Mouse (Mus musculus) erythroblast, adult 5-6 weeks (primary cell): ENCODE measurements around the gene Rnf32. TPM values are rescaled to one million over a fixed set of nuclear protein-coding genes. Genes with fewer than 3 reads are reported as not detected.

ENCODE experiments used
- ATAC-seq: replicated peaks from 2 replicates; pipeline ENCODE4 v1.8.0; 2016; ENCODE audit warnings: moderate number of reproducible peaks, mild to moderate bottlenecking, moderate TSS enrichment, inconsistent platforms; ENCODE audit not compliant: poor library complexity, low FRiP score, severe bottlenecking
- total RNA-seq, 2 experiments: library from RNA; stranded (forward) in 1 of 2; stranded (reverse) in 1 of 2; fragments of 150-400 nt in 1 of 2; fragments of 200-764, 138-1000 nt in 1 of 2; gene quantifications; 2 replicates each; pipeline versions ENCODE4 v1.2.3 to v1.2.4; 2015 to 2017; ENCODE audit warnings: low replicate concordance in 2 of 2

Gene Rnf32
- total RNA-seq (2015; ENCODE audit: low replicate concordance) = not detected in 2 replicates
- total RNA-seq (2017; ENCODE audit: low replicate concordance) = not detected in 2 replicates

DNA sequence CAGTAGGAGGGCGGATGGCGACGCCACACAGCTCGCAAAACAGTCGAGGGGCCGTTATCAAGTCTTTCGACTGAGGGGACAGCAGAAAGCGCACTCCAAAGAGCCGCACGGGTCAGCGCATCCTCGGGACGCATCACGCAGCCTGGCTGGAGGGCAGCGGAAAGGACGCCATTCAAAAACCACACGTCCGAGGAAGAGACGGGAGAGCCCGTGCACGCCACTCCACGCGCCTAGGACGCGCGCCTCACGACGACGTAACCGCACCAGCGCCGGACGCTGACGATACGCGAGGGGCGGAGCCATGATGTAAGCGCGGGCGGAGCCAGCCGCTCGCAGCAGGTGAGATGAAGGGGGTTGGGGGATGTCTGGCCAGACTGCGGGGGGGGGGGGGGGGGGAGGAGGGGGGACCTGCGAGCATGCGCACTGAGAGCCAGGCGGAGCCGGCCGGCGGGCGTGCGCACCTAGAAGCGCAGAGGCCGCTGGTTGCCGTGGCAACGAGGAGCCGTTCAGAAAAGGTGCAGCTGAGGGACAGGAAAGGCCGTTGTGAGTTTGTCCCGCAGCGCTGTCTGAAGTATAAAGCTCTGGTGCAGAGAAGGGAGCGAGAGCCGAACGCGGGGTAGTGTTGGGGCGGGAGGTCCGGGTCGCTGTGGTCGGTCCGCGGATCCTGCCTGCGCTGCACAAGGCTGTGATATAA, at the start of gene Rnf32:
Gene Rnf32 (plus strand): TSS at position 423 of the 694 bp plus-strand sequence.
- ATAC-seq = no peak

DNA sequence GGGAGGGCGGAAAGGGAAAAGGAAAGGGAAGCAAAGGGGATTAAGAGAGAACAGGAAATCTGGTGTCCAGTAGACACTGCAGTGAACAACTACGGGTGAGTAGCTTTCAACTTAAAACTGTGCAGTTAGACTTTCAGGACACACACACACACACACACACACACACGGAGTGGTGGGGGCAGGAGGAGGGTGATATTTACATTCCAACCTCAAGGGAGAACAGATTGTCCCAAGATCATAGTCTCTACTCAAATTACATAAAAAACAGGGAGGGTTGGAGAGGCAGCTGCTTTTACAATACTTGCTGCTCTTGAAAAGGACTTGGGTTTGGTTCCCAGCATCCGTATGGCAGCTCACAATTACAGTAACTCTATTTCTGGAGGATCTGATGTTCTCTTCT, 45.6 kb upstream of the Rnf32 start:
- no peak for ATAC-seq

DNA sequence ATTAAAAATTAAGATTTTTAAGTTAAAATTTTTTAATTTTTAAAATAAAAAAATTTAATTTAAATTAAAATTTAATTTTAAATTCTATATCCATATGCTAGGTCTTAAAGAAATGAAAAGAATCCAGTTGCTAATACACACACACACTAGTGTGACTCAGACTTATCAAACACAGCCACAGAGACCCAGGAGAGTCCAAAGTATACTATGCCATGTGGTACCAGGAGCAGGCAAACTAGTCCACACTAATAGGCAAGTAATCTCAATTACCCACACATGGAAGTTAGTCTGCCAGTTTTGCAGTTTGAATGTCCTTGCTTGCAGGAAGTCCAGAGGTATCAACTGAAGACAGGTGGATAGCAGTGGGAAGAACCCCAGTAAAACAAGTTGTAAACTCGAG, 35.9 kb upstream of the Rnf32 start:
- ATAC-seq = no peak

DNA sequence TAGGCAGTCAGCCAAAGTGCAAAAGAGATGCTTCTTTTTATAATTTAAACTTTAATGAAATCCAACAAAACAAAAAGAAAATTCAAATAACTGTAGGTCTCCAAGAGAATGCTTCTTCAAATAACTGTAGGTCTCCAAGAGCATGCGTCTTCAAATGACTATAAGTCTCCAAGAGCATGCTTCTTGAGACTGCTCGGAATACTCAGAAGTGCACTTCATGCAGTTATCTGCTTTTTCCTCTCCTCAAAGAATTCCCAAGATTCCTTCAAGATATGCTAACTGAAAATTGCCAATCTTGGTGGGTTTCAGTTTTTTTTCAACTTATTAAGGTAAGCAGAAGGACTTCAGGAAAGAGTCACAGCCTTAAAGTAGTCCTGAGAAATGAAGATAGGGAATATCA, 28.8 kb upstream of the Rnf32 start:
- no peak for ATAC-seq

DNA sequence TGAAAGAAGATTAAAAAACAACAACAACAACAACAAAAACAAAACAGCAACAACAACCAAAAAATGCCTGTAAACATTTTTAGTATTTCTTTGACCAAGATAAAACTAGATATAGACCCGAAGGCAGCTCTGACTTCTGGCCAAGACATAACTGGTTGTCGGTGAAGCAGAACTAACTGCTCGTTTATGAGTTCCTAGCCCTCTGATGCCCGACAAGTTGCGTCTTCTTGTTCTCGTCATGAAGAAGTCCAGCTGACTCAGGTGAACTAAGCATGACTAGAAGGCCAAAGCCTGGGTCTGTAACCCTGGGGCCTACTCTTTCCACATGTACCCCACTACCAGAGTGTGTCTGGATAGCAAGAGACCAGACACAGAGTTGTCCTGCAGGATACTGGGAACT, 25.6 kb upstream of the Rnf32 start:
- ATAC-seq = no peak

DNA sequence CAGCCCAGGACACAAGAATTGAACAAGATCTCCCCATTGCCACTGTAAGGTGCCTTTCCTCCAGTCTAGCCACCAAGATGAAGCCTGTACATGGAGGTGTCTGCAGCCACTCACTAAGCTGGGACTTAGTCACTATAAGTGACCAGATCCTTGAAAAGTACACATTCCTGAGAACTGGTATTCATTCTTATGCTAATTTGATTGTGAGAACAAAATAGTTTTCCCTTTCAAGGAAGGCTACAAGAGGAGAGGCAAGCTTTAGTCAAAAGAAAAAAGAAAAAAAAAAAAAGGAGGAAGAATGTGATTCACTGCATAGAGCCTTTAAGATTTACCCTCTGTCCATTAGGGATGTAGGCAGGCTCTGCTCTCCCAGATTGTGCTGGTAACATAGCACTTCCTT, 24.6 kb upstream of the Rnf32 start:
- ATAC-seq = no peak

DNA sequence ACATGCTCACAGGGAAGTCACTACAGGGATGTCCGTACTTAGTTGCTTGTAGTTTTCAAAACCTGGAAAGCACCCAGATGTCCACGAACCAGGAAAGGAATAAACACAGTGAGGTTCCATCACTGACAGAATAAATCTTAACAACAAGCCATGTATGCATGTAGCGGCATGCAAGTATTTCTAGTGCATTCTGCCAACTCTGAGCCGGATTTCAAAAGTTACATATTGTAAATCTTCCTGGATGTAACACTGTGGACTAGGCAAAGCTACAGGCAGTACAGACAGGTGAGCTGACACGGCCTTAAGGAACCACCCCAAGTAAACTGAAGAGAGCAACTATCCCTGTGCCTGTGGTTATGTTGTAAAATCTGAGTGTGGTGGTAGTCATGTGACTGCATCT, 9.0 kb upstream of the Rnf32 start:
- ATAC-seq = no peak

DNA sequence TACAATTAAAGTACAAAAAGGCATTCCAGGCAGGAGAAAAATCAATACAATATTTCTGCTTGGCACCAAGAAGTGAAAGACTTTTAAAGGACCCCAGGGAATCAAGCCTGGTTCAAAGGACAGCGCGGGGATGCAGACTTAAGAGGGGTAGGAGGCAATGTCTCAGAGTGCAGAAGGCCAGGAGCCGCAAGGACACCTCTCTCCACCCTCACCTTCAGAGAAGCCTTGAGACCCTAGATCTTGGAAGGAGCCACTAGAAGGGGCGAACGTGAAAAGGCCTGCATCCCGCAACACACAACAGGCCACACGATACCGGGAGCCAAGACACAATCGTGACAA, 592 bp upstream of the Rnf32 start:
- ATAC-seq = no peak

DNA sequence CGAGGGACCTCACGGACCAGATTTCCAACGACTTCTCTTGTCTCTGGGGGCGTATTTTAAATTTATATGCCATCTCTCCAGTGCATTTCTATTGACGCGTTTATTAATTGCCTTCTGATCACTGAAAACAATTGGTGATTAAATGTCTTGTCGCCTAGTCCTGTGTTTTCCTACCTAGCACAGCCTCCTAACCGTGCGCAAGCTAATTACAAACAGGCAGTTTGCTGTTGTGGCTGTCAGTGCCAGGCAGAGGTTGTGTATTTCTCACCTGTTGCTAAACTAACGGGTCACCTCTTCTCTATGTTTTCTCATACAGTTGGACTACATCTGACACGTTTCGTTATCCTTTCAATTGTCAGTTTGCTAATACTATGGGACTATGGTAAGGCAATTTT, 469 bp downstream of the Rnf32 start:
- no peak for ATAC-seq

DNA sequence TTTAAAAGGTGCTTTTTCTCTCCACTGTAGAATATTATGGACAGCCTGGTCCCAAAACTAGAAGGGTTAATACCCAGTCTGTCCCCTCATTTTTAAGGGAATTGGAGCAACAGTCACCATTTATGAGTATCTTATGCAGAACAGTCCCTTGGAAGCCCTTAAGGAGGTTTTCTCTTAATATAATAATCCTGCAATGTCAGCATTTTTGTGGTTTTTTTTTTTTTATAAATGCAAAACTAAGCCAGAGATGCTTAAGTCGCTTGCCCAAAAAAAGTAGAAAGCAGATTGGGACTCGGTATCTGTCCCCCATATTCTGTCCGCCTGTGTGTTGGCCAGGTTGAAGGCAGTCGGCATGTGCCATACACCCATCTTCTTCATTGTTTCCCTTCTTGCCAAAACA, 1.4 kb downstream of the Rnf32 start:
- no peak for ATAC-seq

DNA sequence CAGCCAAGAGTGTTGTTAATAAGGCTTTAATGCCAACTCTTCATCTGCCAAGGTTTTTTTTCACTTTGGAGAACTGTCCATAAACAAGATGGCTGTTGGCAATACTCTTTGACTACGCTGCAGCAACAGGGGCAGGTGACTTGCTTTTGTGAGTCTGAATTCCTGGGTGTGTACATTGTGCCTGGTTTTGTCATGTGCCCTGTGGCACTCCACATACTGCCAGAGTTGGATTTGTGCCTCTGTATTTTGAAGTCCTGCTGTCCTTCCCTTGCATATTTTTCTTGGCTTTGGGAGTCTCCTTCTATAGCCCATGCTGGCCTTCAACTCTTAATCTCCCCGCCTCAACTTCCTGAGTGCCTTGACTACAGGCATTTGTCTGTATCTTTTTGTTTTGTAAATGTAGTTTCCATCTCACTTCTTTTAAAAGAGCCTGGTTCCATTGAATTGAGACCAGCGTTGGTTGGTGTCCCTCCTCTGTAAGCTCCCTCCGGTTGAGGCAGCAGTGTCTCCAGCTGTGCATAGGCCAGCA, 3.2 kb downstream of the Rnf32 start:
- ATAC-seq = no peak

DNA sequence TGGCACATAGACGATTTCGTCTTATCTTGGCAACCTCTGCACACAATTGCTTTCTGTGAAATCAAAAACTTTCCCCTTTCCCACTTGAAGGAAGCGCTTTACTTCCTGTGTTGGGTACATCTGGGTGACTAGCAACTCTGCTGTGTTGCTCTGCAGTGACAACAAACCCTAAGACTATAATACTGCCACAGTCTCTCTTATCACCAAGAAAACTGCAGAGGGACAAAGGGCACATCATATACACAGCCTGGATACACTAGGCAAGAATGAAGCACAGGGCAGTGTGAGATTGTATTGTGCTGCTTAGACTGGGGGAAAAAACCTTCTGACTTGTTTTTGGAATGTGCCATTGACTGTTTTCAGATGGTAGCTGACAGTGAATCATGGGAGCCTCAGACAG, 4.1 kb downstream of the Rnf32 start:
- ATAC-seq = no peak

DNA sequence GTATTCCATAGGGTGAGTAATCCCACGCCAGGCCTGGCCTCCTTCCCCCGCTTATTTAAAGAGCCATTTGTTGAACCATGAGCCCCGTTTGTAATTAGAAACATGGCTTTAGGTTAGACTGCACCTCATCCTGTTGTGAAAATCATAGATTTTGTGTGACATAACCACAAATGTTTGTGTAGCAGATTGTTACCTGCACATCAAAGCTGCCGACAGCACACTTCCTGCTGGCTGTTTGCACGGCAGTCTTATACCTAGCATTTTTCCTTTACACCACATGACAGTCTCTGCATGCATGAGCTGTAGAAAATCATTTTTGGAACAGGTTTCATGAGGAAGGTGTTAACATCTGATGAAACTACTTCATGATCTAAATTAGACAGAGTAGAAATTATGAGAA, 9.9 kb downstream of the Rnf32 start:
- no peak for ATAC-seq

DNA sequence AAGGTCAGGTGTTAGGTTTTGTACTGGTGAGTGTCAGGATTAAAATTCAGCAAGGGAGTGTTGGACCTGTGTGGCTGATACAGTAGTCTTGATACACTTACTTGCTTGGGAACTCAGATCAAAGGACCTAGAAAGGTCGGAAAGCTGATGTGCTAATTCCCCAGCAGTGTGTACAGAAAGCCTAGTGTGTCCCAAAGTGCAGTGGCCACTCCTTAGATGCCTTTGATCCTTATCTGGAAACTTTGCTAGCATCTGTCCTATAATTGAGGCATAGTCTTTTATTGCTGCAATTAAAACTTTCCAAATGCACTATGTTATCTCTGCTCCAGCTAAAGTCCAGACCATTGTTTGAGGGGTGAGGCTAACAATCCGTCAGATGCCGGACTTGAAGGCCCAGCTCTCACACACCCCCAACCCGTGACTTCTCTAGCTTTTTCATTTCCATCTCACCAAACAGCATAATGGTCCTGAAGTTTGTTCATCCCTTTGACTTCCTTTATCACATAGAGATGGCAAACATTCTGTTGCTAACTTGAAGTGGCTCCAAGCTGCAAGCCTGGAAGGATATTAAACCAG, 16.3 kb downstream of the Rnf32 start:
- no peak for ATAC-seq

DNA sequence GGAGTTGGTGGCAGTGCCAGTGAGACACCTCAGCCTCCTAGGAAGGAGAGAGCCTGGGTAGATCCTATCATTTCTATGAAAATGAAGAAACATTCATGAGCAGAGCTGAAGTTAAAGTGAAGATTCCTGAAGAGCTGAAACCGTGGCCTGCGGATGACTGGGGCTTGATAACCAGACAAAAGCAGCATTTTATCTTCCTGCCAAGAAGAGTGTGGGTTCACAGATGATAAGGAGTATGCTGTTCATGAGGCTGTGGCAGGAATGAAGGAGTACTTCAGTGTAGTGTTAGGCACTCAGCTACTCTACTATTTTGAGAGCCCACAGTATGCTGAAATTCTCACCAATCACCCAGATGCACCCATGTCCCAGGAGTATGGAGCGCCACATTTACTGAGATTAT, 22.2 kb downstream of the Rnf32 start:
- ATAC-seq = no peak

DNA sequence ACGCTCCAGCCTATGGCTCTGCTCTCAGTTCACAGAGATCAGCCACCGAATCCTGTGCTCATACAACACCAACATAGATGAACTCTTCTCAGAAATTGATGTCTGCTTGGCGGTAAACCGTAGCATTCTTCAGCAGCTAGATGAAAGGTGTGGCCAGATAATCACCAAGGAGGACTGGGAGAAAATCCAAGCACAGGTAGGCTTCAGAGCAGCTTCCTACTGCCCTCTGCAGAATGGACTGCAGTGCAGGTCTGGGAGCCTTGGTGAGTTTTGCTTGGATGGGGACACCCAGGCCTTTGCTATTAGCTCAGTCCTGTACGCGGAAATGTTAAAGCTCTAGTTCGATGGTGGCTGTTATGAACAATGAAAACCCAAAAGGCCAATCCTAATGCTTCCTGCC, 28.3 kb downstream of the Rnf32 start:
- no peak for ATAC-seq

DNA sequence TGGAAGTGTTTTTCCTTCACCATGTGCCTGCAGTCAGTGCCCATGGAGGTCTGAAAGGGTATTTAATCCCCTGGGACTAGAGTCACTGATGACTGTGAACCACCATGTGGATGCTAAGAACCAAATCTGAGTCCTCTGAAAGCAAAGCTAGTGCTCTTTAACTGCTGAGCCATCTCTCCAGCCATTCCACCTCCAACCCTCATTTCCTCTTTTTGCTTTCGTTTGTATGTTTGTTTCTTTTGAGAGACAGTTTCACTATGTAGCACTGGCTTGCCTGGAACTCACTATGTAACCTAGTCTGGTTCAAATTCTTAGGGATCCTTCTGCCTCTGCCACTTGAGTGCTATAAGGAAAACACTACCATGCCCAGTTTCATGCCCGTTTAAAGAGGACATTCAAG, 34.7 kb downstream of the Rnf32 start:
- ATAC-seq = no peak

DNA sequence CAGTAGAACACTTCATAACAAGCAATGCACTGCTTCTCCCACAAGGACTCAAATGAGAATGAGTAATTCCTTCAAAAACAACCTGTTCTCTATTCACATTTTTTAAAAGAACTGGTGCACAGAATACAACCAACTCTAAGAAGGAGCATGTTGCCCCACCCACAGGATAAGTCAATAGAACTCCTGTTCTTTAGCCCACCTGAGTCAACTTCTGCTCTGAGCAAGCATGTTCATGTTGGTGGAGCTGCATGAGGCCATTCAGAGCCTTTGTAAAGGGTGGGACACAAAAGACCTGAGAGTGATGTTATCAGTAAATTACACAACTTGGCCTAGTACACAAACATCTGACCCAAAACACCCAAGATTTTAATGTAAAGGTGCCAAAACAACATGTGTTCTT, 42.6 kb downstream of the Rnf32 start:
- ATAC-seq = no peak

DNA sequence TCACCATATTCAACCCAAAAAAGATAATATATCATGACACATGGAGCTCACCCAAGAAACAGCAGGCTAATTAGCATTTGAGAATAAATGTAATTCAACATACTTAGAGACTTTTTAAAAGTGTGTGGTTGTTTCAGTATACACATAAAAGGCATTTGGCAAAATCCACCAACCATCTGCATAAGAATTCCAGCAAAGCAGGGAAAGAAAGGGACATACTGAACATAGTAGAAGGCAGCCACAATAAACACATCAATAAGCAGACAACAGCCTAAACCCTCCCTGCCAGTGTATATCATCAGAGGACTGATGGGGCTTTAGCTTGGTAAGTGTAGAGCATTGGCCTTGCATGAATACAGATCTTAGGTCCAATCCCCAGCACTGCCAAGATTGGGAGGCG, 49.0 kb downstream of the Rnf32 start:
- no peak for ATAC-seq

DNA sequence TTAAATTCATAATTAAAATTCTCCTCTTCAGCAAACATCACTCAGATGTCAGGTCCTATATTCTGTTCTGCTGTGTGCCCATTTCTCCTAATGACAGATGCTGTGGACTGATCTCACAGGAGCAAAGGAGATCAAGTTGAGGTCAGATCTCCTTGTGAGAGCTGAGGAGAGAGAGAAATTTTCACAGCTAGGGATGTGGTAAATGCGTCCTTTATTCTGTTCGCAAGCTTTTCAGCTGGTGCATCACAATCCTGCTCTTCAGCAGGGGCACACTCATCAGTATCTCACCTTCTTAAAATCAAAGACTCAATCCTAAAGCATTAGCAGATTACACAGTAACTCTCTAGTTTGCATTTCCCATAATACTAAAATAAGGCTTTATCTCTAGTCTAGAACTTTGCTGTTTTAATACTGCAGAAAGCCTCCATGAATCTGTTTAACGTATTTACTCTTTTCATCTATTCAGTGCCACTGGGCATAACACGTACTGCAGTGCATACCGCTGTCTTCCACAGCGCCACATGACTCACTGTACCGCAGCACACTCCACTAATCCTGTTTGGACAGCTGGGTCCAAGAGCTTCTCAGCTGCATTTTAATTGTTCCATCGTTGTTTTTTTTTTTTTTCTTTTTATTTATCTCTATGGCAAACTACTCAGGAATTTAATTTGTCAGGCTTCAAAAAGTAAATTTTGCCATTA, 55.2 kb downstream of the Rnf32 start:
- no peak for ATAC-seq

DNA sequence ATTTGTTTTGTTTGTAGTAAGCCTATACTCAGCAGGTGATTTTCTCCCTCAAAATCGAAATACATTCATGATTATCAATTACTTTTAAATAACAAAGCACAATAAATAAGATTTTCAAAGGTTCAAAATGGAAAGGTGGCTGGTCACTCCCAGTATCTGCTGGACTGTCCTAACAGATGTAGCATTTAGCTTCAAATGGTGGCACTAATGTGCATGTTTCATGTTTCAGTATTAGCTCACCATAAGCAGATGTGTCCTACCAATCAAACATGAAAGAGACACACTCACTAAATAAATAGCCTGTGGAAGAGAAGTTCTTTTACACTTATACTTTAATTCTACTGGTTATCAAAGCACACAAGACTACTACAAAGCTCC, 55.7 kb downstream of the Rnf32 start:
- ATAC-seq = no peak
